Comparison of ENCODE assay signal across 25 mouse cellular contexts in genomic region chr15:37125823-37126222, GRCm38 (mm10).
DNase-seq lines count a peak whose midpoint lies in the region; TF ChIP-seq lines count a peak whose summit lies in the region.
"Had no signal": no experiment of that assay in that cellular context is flagged by ENCODE, and none has a peak within 500 bp of the region (broad histone marks: within the 10 kb centered on the region; RNA-seq: fewer than 3 reads in every experiment).

No protein-coding gene starts in this region.

- DNase-seq in 416B (ENCODE audit: low read depth): peak; percentile 12
- peak; percentile 69 for DNase-seq in R1 (ENCODE audit: low read depth, low spot score)
- peak; percentile 37 for DNase-seq in retina, postnatal 1 day
- DNase-seq in urinary bladder, adult 2 months (ENCODE audit: low spot score): no peak
- no peak for DNase-seq in lung, postnatal 14 days
- DNase-seq in embryo, embryonic 10 days (ENCODE audit: low spot score): no peak
- DNase-seq: adrenal gland, adult 8-10 months; cerebellum, adult 8-10 months; cerebellum, postnatal 25 days; gastrocnemius, postnatal 10 days; heart, postnatal 36 days; kidney, adult 9 months; kidney, postnatal 25 days; liver, embryonic 13.5 days; lung, embryonic 14.5 days; right cerebral cortex, postnatal 25 days; thymus, postnatal 14 days had no signal

- H3K36me3 ChIP-seq in E14TG2a.4 (ENCODE audit: insufficient read depth, low read length): no peaks in the 10 kb centered on the region
- H3K36me3 ChIP-seq: heart, embryonic 10.5 days; heart, embryonic 15.5 days; hindbrain, embryonic 12.5 days; liver, embryonic 13.5 days; midbrain, embryonic 13.5 days; stomach, embryonic 15.5 days had no signal

- no peaks in the 10 kb centered on the region; the same call in 1 of the 2 replicates for H3K27me3 ChIP-seq in E14TG2a.4 (ENCODE audit: insufficient read depth, low read length)
- H3K27me3 ChIP-seq: forebrain, embryonic 13.5 days; heart, embryonic 15.5 days; hindbrain, embryonic 12.5 days; liver, embryonic 13.5 days; midbrain, embryonic 13.5 days; stomach, embryonic 15.5 days had no signal

- no peak overlapping the region for H3K4me3 ChIP-seq in E14TG2a.4 (replicated peaks; ENCODE audit: low read length)
- H3K4me3 ChIP-seq: forebrain, embryonic 13.5 days; heart, embryonic 10.5 days; heart, embryonic 15.5 days; hindbrain, embryonic 12.5 days; left cerebral cortex, adult 2 months; liver, embryonic 13.5 days; midbrain, embryonic 13.5 days; stomach, embryonic 15.5 days had no signal

- peak; percentile 54 for TF ChIP-seq CTCF in E14TG2a.4 (conservative IDR thresholded peaks at IDR 0.05; ENCODE audit: low read length)

- H3K9me3 ChIP-seq in E14TG2a.4 (ENCODE audit: low read length): no peaks in the 10 kb centered on the region
- H3K9me3 ChIP-seq: forebrain, embryonic 13.5 days; heart, embryonic 10.5 days; heart, embryonic 15.5 days; hindbrain, embryonic 12.5 days; liver, embryonic 13.5 days; midbrain, embryonic 13.5 days; stomach, embryonic 15.5 days had no signal

- H3K4me1 ChIP-seq in E14TG2a.4 (replicated peaks; ENCODE audit: low read depth, low read length): peaks cover 11% of the 10 kb centered on the region
- H3K4me1 ChIP-seq: forebrain, embryonic 13.5 days; heart, embryonic 10.5 days; heart, embryonic 15.5 days; hindbrain, embryonic 12.5 days; liver, embryonic 13.5 days; midbrain, embryonic 13.5 days; stomach, embryonic 15.5 days had no signal

Comparison
In these comparisons a context has a peak if more than half of its experiments do, and no peak if none do; other contexts are left out.
1. DNase-seq: peak in 416B (single experiment), R1 (single experiment) and retina, postnatal 1 day (single experiment); none in urinary bladder, adult 2 months (single experiment), lung, postnatal 14 days (single experiment) and embryo, embryonic 10 days (single experiment).